In the genomic region with DNA sequence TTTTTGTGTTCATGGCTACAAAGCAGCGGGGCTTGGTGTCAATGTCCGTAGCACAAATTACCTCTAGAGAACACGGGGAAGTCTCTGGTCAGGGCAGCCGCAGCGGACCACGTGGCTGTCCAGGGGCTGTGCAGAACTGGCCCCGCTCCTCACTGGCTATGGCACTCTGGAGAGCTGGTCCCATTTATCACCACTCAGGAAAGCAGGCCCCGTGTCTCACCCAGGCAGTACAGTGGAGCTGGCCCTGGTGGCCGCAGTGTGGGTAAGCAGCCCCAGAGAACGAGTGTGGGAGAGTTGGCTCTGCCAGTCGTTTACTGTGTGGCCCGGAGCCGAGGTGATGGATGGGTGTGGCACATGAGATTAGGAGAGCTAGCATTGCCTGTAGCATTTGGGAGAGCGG, we compare ENCODE assay signal across 27 mouse cellular contexts.
DNase-seq lines count a peak whose midpoint lies in the region; ATAC-seq and TF ChIP-seq lines count a peak whose summit lies in the region.
"Had no signal": no experiment of that assay in that cellular context is flagged by ENCODE, and none has a peak within 500 bp of the region (broad histone marks: within the 10 kb centered on the region; RNA-seq: fewer than 3 reads in every experiment).

No protein-coding gene starts in this region.

- no peaks in the 10 kb centered on the region for H3K36me3 ChIP-seq in lung, embryonic 15.5 days
- no peaks in the 10 kb centered on the region for H3K36me3 ChIP-seq in stomach, embryonic 14.5 days (ENCODE audit: control insufficient read depth, insufficient read depth, low read length)
- no peaks in the 10 kb centered on the region for H3K36me3 ChIP-seq in stomach, postnatal 0 days (ENCODE audit: control insufficient read depth, insufficient read depth, low read length)
- no peaks in the 10 kb centered on the region for H3K36me3 ChIP-seq in embryonic facial prominence, embryonic 12.5 days
- H3K36me3 ChIP-seq: heart, embryonic 13.5 days; hindbrain, embryonic 15.5 days; kidney, embryonic 15.5 days; liver, embryonic 15.5 days; neural tube, embryonic 15.5 days; stomach, embryonic 15.5 days had no signal

- no peaks in the 10 kb centered on the region; the same call in 1 of the 2 replicates for H3K9me3 ChIP-seq in lung, embryonic 15.5 days
- no peaks in the 10 kb centered on the region for H3K9me3 ChIP-seq in stomach, embryonic 14.5 days (ENCODE audit: control insufficient read depth, low read depth, low read length)
- H3K9me3 ChIP-seq in stomach, postnatal 0 days (ENCODE audit: control insufficient read depth, low read length), result no peaks in the 10 kb centered on the region
- H3K9me3 ChIP-seq in embryonic facial prominence, embryonic 12.5 days, result 0 out of 2 replicates have a peak, but pooled peaks cover 4% of the 10 kb centered on the region
- H3K9me3 ChIP-seq: hindbrain, embryonic 15.5 days; liver, embryonic 15.5 days; neural tube, embryonic 15.5 days; stomach, embryonic 15.5 days had no signal

- H3K4me3 ChIP-seq in lung, embryonic 15.5 days, result no peak overlapping the region
- H3K4me3 ChIP-seq in stomach, embryonic 14.5 days (ENCODE audit: low read depth, low read length), result no peak overlapping the region
- no peak overlapping the region for H3K4me3 ChIP-seq in stomach, postnatal 0 days (ENCODE audit: low read depth, low read length)
- no peak overlapping the region for H3K4me3 ChIP-seq in embryonic facial prominence, embryonic 12.5 days
- H3K4me3 ChIP-seq: heart, embryonic 13.5 days; hindbrain, embryonic 15.5 days; kidney, embryonic 15.5 days; liver, embryonic 15.5 days; neural tube, embryonic 15.5 days; stomach, embryonic 15.5 days had no signal

- no peak for TF ChIP-seq CTCF in stomach, postnatal 0 days (IDR thresholded peaks at IDR 0.05; ENCODE audit: low read depth)

- TF ChIP-seq EP300 in stomach, postnatal 0 days (optimal IDR thresholded peaks at IDR 0.05), result no peak

- H3K9ac ChIP-seq in lung, embryonic 15.5 days, result no peak overlapping the region
- H3K9ac ChIP-seq in stomach, embryonic 14.5 days (replicated peaks; ENCODE audit: low read depth, low read length), result no peak overlapping the region
- H3K9ac ChIP-seq in stomach, postnatal 0 days (ENCODE audit: low read length), result no peak overlapping the region
- no peak overlapping the region for H3K9ac ChIP-seq in embryonic facial prominence, embryonic 12.5 days
- H3K9ac ChIP-seq: heart, embryonic 13.5 days; hindbrain, embryonic 15.5 days; kidney, embryonic 15.5 days; liver, embryonic 15.5 days; lung, embryonic 14.5 days; neural tube, embryonic 15.5 days; stomach, embryonic 15.5 days had no signal

- H3K27ac ChIP-seq in lung, embryonic 15.5 days, result no peak overlapping the region
- no peak overlapping the region for H3K27ac ChIP-seq in stomach, embryonic 14.5 days (ENCODE audit: low read length)
- no peak overlapping the region for H3K27ac ChIP-seq in stomach, postnatal 0 days (replicated peaks)
- H3K27ac ChIP-seq in embryonic facial prominence, embryonic 12.5 days, result no peak overlapping the region
- H3K27ac ChIP-seq: heart, embryonic 13.5 days; hindbrain, embryonic 15.5 days; kidney, embryonic 15.5 days; liver, embryonic 15.5 days; neural tube, embryonic 15.5 days; stomach, embryonic 15.5 days had no signal

- WGBS in lung, embryonic 15.5 days, result 75% methylated on average over 14 of the region's 14 CpGs
- 76% methylated on average over 14 of the region's 14 CpGs for WGBS in stomach, embryonic 14.5 days
- WGBS in stomach, postnatal 0 days, result 75% methylated on average over 14 of the region's 14 CpGs
- WGBS in embryonic facial prominence, embryonic 12.5 days, result 88% methylated on average over 14 of the region's 14 CpGs

- peaks cover 3% of the 10 kb centered on the region; the same call in 1 of the 2 replicates for H3K4me1 ChIP-seq in lung, embryonic 15.5 days
- no peaks in the 10 kb centered on the region for H3K4me1 ChIP-seq in stomach, embryonic 14.5 days (ENCODE audit: control insufficient read depth, insufficient read depth, low read length)
- H3K4me1 ChIP-seq in stomach, postnatal 0 days (replicated peaks; ENCODE audit: control insufficient read depth, insufficient read depth), result no peaks in the 10 kb centered on the region; the same call in 1 of the 2 replicates
- peaks cover 14% of the 10 kb centered on the region for H3K4me1 ChIP-seq in embryonic facial prominence, embryonic 12.5 days
- H3K4me1 ChIP-seq: liver, embryonic 15.5 days had no signal

- no peak overlapping the region for H3K4me2 ChIP-seq in lung, embryonic 15.5 days
- H3K4me2 ChIP-seq in stomach, embryonic 14.5 days (replicated peaks; ENCODE audit: low read depth, low read length), result no peak overlapping the region
- H3K4me2 ChIP-seq in stomach, postnatal 0 days (replicated peaks; ENCODE audit: low read depth), result no peak overlapping the region
- H3K4me2 ChIP-seq in embryonic facial prominence, embryonic 12.5 days (replicated peaks), result no peak overlapping the region
- H3K4me2 ChIP-seq: heart, embryonic 13.5 days; hindbrain, embryonic 15.5 days; kidney, embryonic 15.5 days; liver, embryonic 15.5 days; lung, embryonic 14.5 days; neural tube, embryonic 15.5 days; stomach, embryonic 15.5 days had no signal

- no peaks in the 10 kb centered on the region for H3K27me3 ChIP-seq in lung, embryonic 15.5 days
- no peaks in the 10 kb centered on the region for H3K27me3 ChIP-seq in stomach, embryonic 14.5 days (ENCODE audit: control insufficient read depth, insufficient read depth, low read length)
- H3K27me3 ChIP-seq in stomach, postnatal 0 days (ENCODE audit: control insufficient read depth, insufficient read depth, low read length), result no peaks in the 10 kb centered on the region
- no peaks in the 10 kb centered on the region for H3K27me3 ChIP-seq in embryonic facial prominence, embryonic 12.5 days
- H3K27me3 ChIP-seq: heart, embryonic 13.5 days; hindbrain, embryonic 15.5 days; kidney, embryonic 15.5 days; liver, embryonic 15.5 days; neural tube, embryonic 15.5 days; stomach, embryonic 15.5 days had no signal

- DNase-seq in lung, postnatal 10 days, result no peak
- DNase-seq in stomach, postnatal 0 days (ENCODE audit: low spot score), result no peak
- no peak for DNase-seq in gastrocnemius, adult 18-20 months (ENCODE audit: low spot score)
- DNase-seq in cerebellum, adult 18-20 months, result no peak
- DNase-seq: adrenal gland, postnatal 10 days; cerebellum, adult 9-10 months; cerebellum, postnatal 36 days; embryo, embryonic 11 days; heart, postnatal 10 days; kidney, adult 11 months; layer of hippocampus, postnatal 36 days; lung, embryonic 14.5 days; lung, postnatal 36 days; retina, postnatal 1 day; right cerebral cortex, postnatal 14 days had no signal

- peak; percentile 47; the same call in 1 of the 2 replicates for ATAC-seq in lung, embryonic 15.5 days (ENCODE audit: borderline replicate concordance, extremely low read depth, low FRiP score, low TSS enrichment)
- ATAC-seq in stomach, embryonic 14.5 days (ENCODE audit: insufficient number of reproducible peaks, insufficient read depth, low FRiP score, low read depth), result peak; percentile 56
- ATAC-seq in stomach, postnatal 0 days (ENCODE audit: low FRiP score, low TSS enrichment), result no peak
- 0 out of 2 replicates have a peak, but pooled peaks have one; percentile 32 for ATAC-seq in embryonic facial prominence, embryonic 12.5 days (ENCODE audit: insufficient number of reproducible peaks, insufficient read depth, low FRiP score, low TSS enrichment)
- ATAC-seq in megakaryocyte-erythroid progenitor cell, adult 5-6 weeks (replicated peaks; ENCODE audit: low FRiP score, low TSS enrichment, poor library complexity, severe bottlenecking), result peak; percentile 49; the same call in 1 of the 2 replicates
- ATAC-seq: forebrain, embryonic 16.5 days; inflammation-experienced regulatory T-cells, adult 6 months had no signal
